In genomic region chr9:54169489-54169888, GRCm38 (mm10) we compare ENCODE assay signal across 9 mouse cellular contexts.
DNase-seq lines count a peak whose midpoint lies in the region; TF ChIP-seq lines count a peak whose summit lies in the region.
"Had no signal": no experiment of that assay in that cellular context is flagged by ENCODE, and none has a peak within 500 bp of the region (broad histone marks: within the 10 kb centered on the region; RNA-seq: fewer than 3 reads in every experiment).

No protein-coding gene starts in this region.

- 34% methylated on average over 5 of the region's 5 CpGs for WGBS in lung, adult 2 months

- H3K27ac ChIP-seq in embryonic fibroblast, embryonic 13.5 days (ENCODE audit: insufficient read depth, low read length) = no peak overlapping the region
- H3K27ac ChIP-seq: liver, embryonic 13.5 days had no signal

- no peak overlapping the region for H3K4me2 ChIP-seq in myocyte (ENCODE audit: low read depth)
- H3K4me2 ChIP-seq: liver, embryonic 13.5 days had no signal

- TF ChIP-seq POLR2A in lung, adult 2 months (IDR thresholded peaks at IDR 0.05; ENCODE audit: borderline replicate concordance, extremely low read depth, low read depth, low read length) = no peak
- TF ChIP-seq POLR2A in embryonic fibroblast, embryonic 13.5 days (IDR thresholded peaks at IDR 0.05; ENCODE audit: low read depth, low read length) = no peak
- TF ChIP-seq POLR2A in myocyte (IDR thresholded peaks at IDR 0.05; ENCODE audit: insufficient read length, low read depth) = no peak

- no peak overlapping the region for H3K4me3 ChIP-seq in lung, adult 2 months (replicated peaks; ENCODE audit: extremely low read depth, low read depth, low read length)
- no peak overlapping the region for H3K4me3 ChIP-seq in embryonic fibroblast, embryonic 13.5 days (ENCODE audit: insufficient read depth, low read length)
- no peak overlapping the region for H3K4me3 ChIP-seq in myocyte
- H3K4me3 ChIP-seq: liver, embryonic 13.5 days had no signal

- no peaks in the 10 kb centered on the region for H3K4me1 ChIP-seq in lung, adult 2 months (ENCODE audit: control insufficient read depth, insufficient read depth, low read length)
- H3K4me1 ChIP-seq in embryonic fibroblast, embryonic 13.5 days (ENCODE audit: control insufficient read depth, insufficient read depth, low read length) = no peaks in the 10 kb centered on the region
- H3K4me1 ChIP-seq: liver, embryonic 13.5 days had no signal

- H3K27me3 ChIP-seq in myocyte (ENCODE audit: control insufficient read depth, insufficient read depth, insufficient read length) = peaks cover 3% of the 10 kb centered on the region
- H3K27me3 ChIP-seq: liver, embryonic 13.5 days had no signal

- TF ChIP-seq CTCF in lung, adult 2 months (IDR thresholded peaks at IDR 0.05; ENCODE audit: insufficient read depth, low read length) = 0 out of 2 replicates have a peak, but pooled peaks have one; percentile 3
- peak; percentile 56; the same call in 1 of the 2 replicates for TF ChIP-seq CTCF in embryonic fibroblast, embryonic 13.5 days (IDR thresholded peaks at IDR 0.05; ENCODE audit: borderline replicate concordance, insufficient read depth, low read length)

- H3K79me2 ChIP-seq in myocyte (ENCODE audit: control insufficient read depth, insufficient read depth) = no peaks in the 10 kb centered on the region

- H3K36me3 ChIP-seq in myocyte (ENCODE audit: control insufficient read depth, insufficient read depth) = no peaks in the 10 kb centered on the region
- H3K36me3 ChIP-seq: liver, embryonic 13.5 days had no signal

- no peak overlapping the region for H3ac ChIP-seq in myocyte (ENCODE audit: control insufficient read depth, insufficient read length)

- DNase-seq in cerebellum, adult 9-10 months = peak; percentile 6
- no peak for DNase-seq in cerebellum, adult 8-10 months
- no peak for DNase-seq in lung, adult 2 months
- DNase-seq in lung, postnatal 10 days = no peak
- DNase-seq in thymus, postnatal 4 days = no peak
- DNase-seq in thymus, postnatal 25 days = no peak
- DNase-seq: liver, embryonic 13.5 days had no signal

TF ChIP-seq in myocyte, 11 proteins besides CTCF, POLR2A, EP300 and RAD21:
- TF ChIP-seq CEBPB (IDR thresholded peaks at IDR 0.05; ENCODE audit: insufficient read depth, poor library complexity, severe bottlenecking) (peak; percentile 54; the same call in 1 of the 2 replicates), REST (IDR thresholded peaks at IDR 0.05; ENCODE audit: insufficient read depth, insufficient read length) (no peak)
